Mouse (Mus musculus): Measurements from ENCODE around the gene Rspo1. TPM values are rescaled to one million over a fixed set of nuclear protein-coding genes. Genes with fewer than 3 reads are reported as not detected.
A peak's percentile ranks its signal among the peaks of the same experiment; 100 is the strongest.
"Not testable (repeated sequence)": the region's sequence is repeated elsewhere in the genome, so short reads cannot be mapped to it uniquely, and the experiment has no call there.

The Rspo1 gene
- 0.77 and 2.4 TPM in 2 replicates for total RNA-seq (2014; rRNA removed)
- polyA plus RNA-seq (2015; fragmentation: Nextera tagmentation; extraction: Ambion mirVana), result 0.87 and 1.9 TPM in 2 replicates

GRCm38 (mm10) chr4:124985671-124986602 is at the start of gene Rspo1:
Gene Rspo1, plus strand, starts transcription at chr4:124986430.
- ATAC-seq, result 0 out of 2 replicates have a peak, but pooled peaks have one; percentile 11
- no peak within 1 kb of the TSS for H3K27ac ChIP-seq (ENCODE audit: low read depth, low read length)
- no peak for DNase-seq
- no peak within 1 kb of the TSS for H3K9ac ChIP-seq
- H3K27me3 ChIP-seq (ENCODE audit: insufficient read depth, low read length), result peaks cover 72% of the 10 kb centered on the region
- peak within 1 kb of the TSS; percentile 45 for H3K4me2 ChIP-seq (ENCODE audit: low read depth)
- no peak for TF ChIP-seq CTCF (IDR thresholded peaks at IDR 0.05; ENCODE audit: low read depth)
- peak within 1 kb of the TSS; percentile 28 for H3K4me3 ChIP-seq (ENCODE audit: low read depth, low read length)
- 1% methylated on average over 59 of the region's 62 CpGs for WGBS
- no peaks in the 10 kb centered on the region for H3K36me3 ChIP-seq (ENCODE audit: insufficient read depth)
- no peaks in the 10 kb centered on the region for H3K9me3 ChIP-seq (ENCODE audit: low read length)
- no peaks in the 10 kb centered on the region; the same call in 1 of the 2 replicates for H3K4me1 ChIP-seq (ENCODE audit: insufficient read depth)

DNA sequence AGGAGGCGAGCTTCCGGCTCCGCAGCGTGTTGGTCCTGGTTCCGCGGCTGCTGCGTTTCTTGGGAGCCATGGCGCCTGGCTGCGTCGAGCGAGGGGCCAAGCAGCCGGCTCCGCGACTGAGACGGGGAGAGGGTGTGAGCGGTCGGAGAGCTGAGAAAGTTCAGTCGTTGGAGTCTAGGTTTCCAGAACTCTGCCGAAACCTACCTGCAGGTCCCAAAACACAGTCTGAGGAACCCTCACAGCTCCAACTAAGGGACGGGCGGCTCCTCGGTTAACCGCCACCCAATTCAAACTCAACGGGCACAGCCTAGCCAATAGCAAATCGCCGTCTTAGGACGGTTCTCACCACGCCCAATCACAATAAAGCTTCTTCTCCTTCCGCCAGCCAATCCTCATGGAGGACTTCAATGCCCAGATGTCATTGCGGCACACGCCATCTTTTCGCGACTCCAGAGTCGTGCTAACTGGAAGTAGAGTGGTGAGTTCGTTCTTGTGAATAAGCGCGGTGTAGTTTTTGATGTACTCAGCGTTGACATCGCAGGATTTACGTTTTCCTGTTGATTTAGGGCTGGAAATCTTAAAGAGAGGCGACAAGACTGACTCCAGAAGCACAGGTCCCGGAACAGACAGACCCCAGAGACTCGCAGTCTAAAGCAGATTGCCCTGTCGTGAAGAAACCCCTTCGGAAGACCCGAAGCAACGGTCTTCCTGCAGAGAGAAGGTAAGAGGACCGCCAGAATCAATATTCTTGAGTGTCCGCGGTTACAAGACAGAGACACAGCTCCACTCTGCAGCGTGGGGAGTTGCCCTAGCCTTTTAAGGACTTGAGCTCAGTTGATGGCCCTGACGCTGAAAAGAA is 49.4 kb upstream of the Rspo1 start, which contains the start of gene 9930104L06Rik:
9930104L06Rik (plus strand) TSS at position 436 of the 859 bp plus-strand sequence.
- ATAC-seq, result peak; percentile 100
- no peaks in the 10 kb centered on the region for H3K9me3 ChIP-seq (ENCODE audit: low read length)
- H3K27me3 ChIP-seq (ENCODE audit: insufficient read depth, low read length), result no peaks in the 10 kb centered on the region
- peak; percentile 99 for DNase-seq
- H3K36me3 ChIP-seq (ENCODE audit: insufficient read depth), result peaks cover 17% of the 10 kb centered on the region; the same call in 1 of the 2 replicates
- TF ChIP-seq CTCF (IDR thresholded peaks at IDR 0.05; ENCODE audit: low read depth), result no peak
- peaks cover 5% of the 10 kb centered on the region for H3K4me1 ChIP-seq (ENCODE audit: insufficient read depth)
- no peak within 1 kb of the TSS for H3K27ac ChIP-seq (ENCODE audit: low read depth, low read length)
- peak within 1 kb of the TSS; percentile 62 for H3K4me3 ChIP-seq (ENCODE audit: low read depth, low read length)
- peak within 1 kb of the TSS; percentile 57 for H3K9ac ChIP-seq
- 2% methylated on average over 52 of the region's 52 CpGs for WGBS
- peak within 1 kb of the TSS; percentile 75 for H3K4me2 ChIP-seq (ENCODE audit: low read depth)

- H3K36me3 ChIP-seq (ENCODE audit: insufficient read depth), result peaks cover 26% of the 10 kb centered on the region
- H3K9ac ChIP-seq; H3K4me3 ChIP-seq (ENCODE audit: low read depth, low read length); H3K27ac ChIP-seq (ENCODE audit: low read depth, low read length); H3K27me3 ChIP-seq (ENCODE audit: insufficient read depth, low read length); H3K9me3 ChIP-seq (ENCODE audit: low read length); DNase-seq; ATAC-seq; H3K4me1 ChIP-seq (ENCODE audit: insufficient read depth); H3K4me2 ChIP-seq (ENCODE audit: low read depth): not testable (repeated sequence)
- 93% methylated on average over 4 of the region's 4 CpGs for WGBS
Observed at GRCm38 (mm10) chr4:124939211-124939610, 47.0 kb upstream of the Rspo1 start, which contains the start of gene Cdca8. Gene Cdca8, minus strand, starts transcription at chr4:124939311.

DNA sequence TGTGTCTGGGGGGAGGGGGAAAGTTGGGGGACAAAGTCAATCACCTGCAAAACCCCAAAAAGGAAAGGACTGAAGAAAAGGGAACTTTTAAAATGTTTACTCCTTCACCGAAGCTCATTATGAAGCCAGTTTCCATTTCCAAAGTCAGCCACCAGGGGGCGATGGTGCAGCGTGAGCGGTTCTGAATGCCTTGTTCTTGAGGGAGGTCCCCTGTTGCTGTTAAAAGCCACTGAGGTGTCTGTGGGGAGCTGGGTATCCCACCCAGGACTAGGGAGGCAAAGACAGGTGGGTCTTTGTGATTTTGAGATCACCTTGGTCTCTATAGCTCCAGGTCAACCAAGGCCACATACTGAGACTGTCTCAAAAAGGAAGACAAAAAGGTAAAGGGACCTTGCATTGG is 43.2 kb upstream of the Rspo1 start:
- Histone ChIP-seq H3K36me3 (ENCODE audit: insufficient read depth) (peaks cover 26% of the 10 kb centered on the region), H3K9me3 (ENCODE audit: low read length) (no peaks in the 10 kb centered on the region), H3K4me1 (ENCODE audit: insufficient read depth) (no peaks in the 10 kb centered on the region), H3K27ac (ENCODE audit: low read depth, low read length) (no peak overlapping the region), H3K27me3 (ENCODE audit: insufficient read depth, low read length) (no peaks in the 10 kb centered on the region), H3K4me2 (ENCODE audit: low read depth) (no peak overlapping the region), H3K4me3 (ENCODE audit: low read depth, low read length) (no peak overlapping the region), H3K9ac (no peak overlapping the region)
- ATAC-seq (peak; percentile 53), DNase-seq (peak; percentile 92)
- WGBS, result 3% methylated on average over 4 of the region's 4 CpGs
- TF ChIP-seq CTCF (IDR thresholded peaks at IDR 0.05; ENCODE audit: low read depth), result peak; percentile 97

GRCm38 (mm10) chr4:124943781-124944180 is 42.4 kb upstream of the Rspo1 start:
- Histone ChIP-seq H3K9ac (no peak overlapping the region), H3K4me3 (ENCODE audit: low read depth, low read length) (no peak overlapping the region), H3K27ac (ENCODE audit: low read depth, low read length) (no peak overlapping the region), H3K36me3 (ENCODE audit: insufficient read depth) (peaks cover 26% of the 10 kb centered on the region), H3K27me3 (ENCODE audit: insufficient read depth, low read length) (no peaks in the 10 kb centered on the region), H3K4me1 (ENCODE audit: insufficient read depth) (no peaks in the 10 kb centered on the region), H3K9me3 (ENCODE audit: low read length) (no peaks in the 10 kb centered on the region), H3K4me2 (ENCODE audit: low read depth) (no peak overlapping the region)
- 90% methylated on average over 5 of the region's 5 CpGs for WGBS
- no peak for DNase-seq
- ATAC-seq, result no peak
- TF ChIP-seq CTCF (IDR thresholded peaks at IDR 0.05; ENCODE audit: low read depth), result no peak

DNA sequence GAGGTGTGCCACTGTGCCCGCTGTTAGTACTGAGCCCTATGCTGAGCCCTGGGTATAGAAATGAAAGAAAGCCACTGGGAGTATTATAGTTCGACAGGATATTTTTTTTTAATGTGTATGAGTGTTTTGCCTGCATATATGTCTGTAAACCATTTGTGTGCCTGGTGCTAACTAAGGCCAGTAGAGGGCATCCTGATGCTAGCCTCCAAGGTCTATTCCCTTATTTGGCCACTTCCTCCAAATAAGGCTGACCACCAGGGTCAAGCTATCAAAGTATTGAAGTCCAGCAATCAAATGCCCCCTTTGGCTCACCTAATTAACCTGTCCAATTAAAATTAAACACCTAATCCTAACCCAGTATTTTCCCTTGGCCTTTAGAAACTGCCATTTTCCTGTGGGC is 41.3 kb upstream of the Rspo1 start:
- no peak for ATAC-seq
- Histone ChIP-seq H3K4me2 (ENCODE audit: low read depth) (no peak overlapping the region), H3K4me1 (ENCODE audit: insufficient read depth) (no peaks in the 10 kb centered on the region), H3K27ac (ENCODE audit: low read depth, low read length) (no peak overlapping the region), H3K4me3 (ENCODE audit: low read depth, low read length) (no peak overlapping the region), H3K9ac (no peak overlapping the region), H3K27me3 (ENCODE audit: insufficient read depth, low read length) (no peaks in the 10 kb centered on the region), H3K36me3 (ENCODE audit: insufficient read depth) (peaks cover 19% of the 10 kb centered on the region), H3K9me3 (ENCODE audit: low read length) (no peaks in the 10 kb centered on the region)
- no peak for DNase-seq
- peak; percentile 52 for TF ChIP-seq CTCF (IDR thresholded peaks at IDR 0.05; ENCODE audit: low read depth)
- WGBS, result 55% methylated on average over 2 of the region's 2 CpGs
